ENCODE assay signal across 18 mouse cellular contexts in the genomic region with DNA sequence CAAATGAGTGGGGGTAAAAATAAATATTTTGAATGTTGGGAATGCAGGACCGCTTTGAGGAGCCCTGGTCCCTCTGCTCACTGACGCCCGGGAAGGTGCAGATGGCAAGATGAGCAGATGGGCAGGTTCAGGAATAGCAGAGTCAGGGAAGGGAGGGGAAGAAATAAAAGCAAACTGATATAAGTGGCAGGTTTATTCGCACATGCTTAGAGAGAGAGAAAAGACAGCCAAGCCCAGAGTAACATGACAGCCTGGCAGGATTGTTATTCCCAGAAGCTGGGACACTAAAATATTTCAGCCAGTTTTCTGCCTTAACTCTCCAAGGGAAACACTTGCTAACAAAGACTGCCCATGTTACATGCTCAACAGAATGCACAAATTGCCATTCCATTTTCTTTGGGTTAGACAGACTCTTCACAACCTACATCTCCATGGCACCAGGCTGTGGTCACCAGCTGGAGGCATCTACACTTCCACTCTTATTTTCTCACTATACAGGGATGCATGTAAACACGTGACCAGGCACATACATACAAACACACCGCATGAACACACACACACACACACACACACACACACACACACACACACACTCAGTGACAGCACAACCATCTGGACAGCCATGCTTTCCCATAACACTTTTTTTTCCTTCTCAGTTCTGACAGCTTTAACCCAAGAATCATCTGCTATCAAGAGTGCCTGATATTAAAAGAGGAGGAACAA.
A peak's percentile ranks its signal among the peaks of the same experiment; 100 is the strongest.
DNase-seq lines count a peak whose midpoint lies in the region; ATAC-seq lines count a peak whose summit lies in the region.
"Had no signal": no experiment of that assay in that cellular context is flagged by ENCODE, and none has a peak within 500 bp of the region (broad histone marks: within the 10 kb centered on the region; RNA-seq: fewer than 3 reads in every experiment).

No protein-coding gene starts in this region.

- H3K27me3 ChIP-seq in hindbrain, embryonic 15.5 days = no peaks in the 10 kb centered on the region
- no peaks in the 10 kb centered on the region for H3K27me3 ChIP-seq in hindbrain, embryonic 11.5 days (ENCODE audit: control insufficient read depth, insufficient read depth, low read length)
- H3K27me3 ChIP-seq: CH12.LX; embryonic facial prominence, embryonic 12.5 days; intestine, embryonic 15.5 days; limb, embryonic 13.5 days; midbrain, embryonic 13.5 days had no signal

- DNase-seq in cerebellum, postnatal 10 days = peak; percentile 49 to 50
- DNase-seq in cerebellum, postnatal 4 days (ENCODE audit: low spot score in 2 of 2) = no peak
- DNase-seq in hindbrain, embryonic 11.5 days (ENCODE audit: low spot score) = no peak
- DNase-seq in right cerebral cortex, postnatal 4 days = peak; percentile 47
- DNase-seq in right cerebral cortex, postnatal 25 days = no peak
- peak; percentile 18 for DNase-seq in telencephalon, adult 2 months (ENCODE audit: low read depth, low spot score)
- no peak for DNase-seq in spleen, postnatal 10 days (ENCODE audit: low spot score in 2 of 2)
- DNase-seq: adrenal gland, postnatal 14 days; gastrocnemius, postnatal 36 days; kidney, postnatal 36 days; thymus, postnatal 25 days had no signal

- H3K4me1 ChIP-seq in hindbrain, embryonic 15.5 days (replicated peaks) = peaks cover 5% of the 10 kb centered on the region; the same call in 1 of the 2 replicates
- H3K4me1 ChIP-seq in hindbrain, embryonic 11.5 days (replicated peaks; ENCODE audit: control insufficient read depth, insufficient read depth, low read length) = no peaks in the 10 kb centered on the region
- H3K4me1 ChIP-seq: embryonic facial prominence, embryonic 12.5 days; intestine, embryonic 15.5 days; limb, embryonic 13.5 days; midbrain, embryonic 13.5 days had no signal

- H3K9me3 ChIP-seq in hindbrain, embryonic 15.5 days = no peaks in the 10 kb centered on the region
- no peaks in the 10 kb centered on the region for H3K9me3 ChIP-seq in hindbrain, embryonic 11.5 days (ENCODE audit: control insufficient read depth, low read length)
- H3K9me3 ChIP-seq: embryonic facial prominence, embryonic 12.5 days; intestine, embryonic 15.5 days; limb, embryonic 13.5 days; midbrain, embryonic 13.5 days had no signal

- no peak overlapping the region for H3K4me3 ChIP-seq in hindbrain, embryonic 15.5 days
- no peak overlapping the region for H3K4me3 ChIP-seq in hindbrain, embryonic 11.5 days (ENCODE audit: low read depth, low read length)
- H3K4me3 ChIP-seq: embryonic facial prominence, embryonic 12.5 days; intestine, embryonic 15.5 days; limb, embryonic 13.5 days; midbrain, embryonic 13.5 days had no signal

- peak overlapping the region; percentile 22; the same call in 1 of the 2 replicates for H3K27ac ChIP-seq in hindbrain, embryonic 15.5 days (replicated peaks)
- no peak overlapping the region for H3K27ac ChIP-seq in hindbrain, embryonic 11.5 days (ENCODE audit: low read depth, low read length)
- H3K27ac ChIP-seq: embryonic facial prominence, embryonic 12.5 days; intestine, embryonic 15.5 days; limb, embryonic 13.5 days; liver, embryonic 14.5 days; midbrain, embryonic 13.5 days had no signal

- 67% methylated on average over 6 of the region's 6 CpGs for WGBS in hindbrain, embryonic 15.5 days
- 84% methylated on average over 6 of the region's 6 CpGs for WGBS in hindbrain, embryonic 11.5 days

- ATAC-seq in hindbrain, embryonic 15.5 days (ENCODE audit: low FRiP score, low read depth) = no peak
- ATAC-seq in hindbrain, embryonic 11.5 days (ENCODE audit: low FRiP score) = no peak
- ATAC-seq: intestine, embryonic 15.5 days; midbrain, embryonic 13.5 days had no signal

- no peak overlapping the region for H3K9ac ChIP-seq in hindbrain, embryonic 15.5 days
- no peak overlapping the region for H3K9ac ChIP-seq in hindbrain, embryonic 11.5 days (ENCODE audit: low read depth, low read length)
- H3K9ac ChIP-seq: embryonic facial prominence, embryonic 12.5 days; intestine, embryonic 15.5 days; limb, embryonic 13.5 days; liver, embryonic 14.5 days; midbrain, embryonic 13.5 days had no signal

- no peak overlapping the region for H3K4me2 ChIP-seq in hindbrain, embryonic 15.5 days
- H3K4me2 ChIP-seq in hindbrain, embryonic 11.5 days (replicated peaks; ENCODE audit: low read depth, low read length) = no peak overlapping the region
- H3K4me2 ChIP-seq: embryonic facial prominence, embryonic 12.5 days; intestine, embryonic 15.5 days; limb, embryonic 13.5 days; midbrain, embryonic 13.5 days had no signal

- H3K36me3 ChIP-seq in hindbrain, embryonic 15.5 days = no peaks in the 10 kb centered on the region
- H3K36me3 ChIP-seq in hindbrain, embryonic 11.5 days (ENCODE audit: control insufficient read depth, insufficient read depth, low read length) = no peaks in the 10 kb centered on the region
- H3K36me3 ChIP-seq: embryonic facial prominence, embryonic 12.5 days; intestine, embryonic 15.5 days; limb, embryonic 13.5 days had no signal

Comparison
In these comparisons a context has a peak if more than half of its experiments do, and no peak if none do; other contexts are left out.
1. DNase-seq: peak in cerebellum, postnatal 10 days (2 of 2), right cerebral cortex, postnatal 4 days (single experiment) and telencephalon, adult 2 months (single experiment); none in cerebellum, postnatal 4 days (0 of 2), hindbrain, embryonic 11.5 days (single experiment), right cerebral cortex, postnatal 25 days (single experiment) and spleen, postnatal 10 days (0 of 2).